Mouse (Mus musculus): ENCODE results near the gene Xrcc1.
A peak's percentile ranks its signal among the peaks of the same experiment; 100 is the strongest.

The Xrcc1 gene

DNA sequence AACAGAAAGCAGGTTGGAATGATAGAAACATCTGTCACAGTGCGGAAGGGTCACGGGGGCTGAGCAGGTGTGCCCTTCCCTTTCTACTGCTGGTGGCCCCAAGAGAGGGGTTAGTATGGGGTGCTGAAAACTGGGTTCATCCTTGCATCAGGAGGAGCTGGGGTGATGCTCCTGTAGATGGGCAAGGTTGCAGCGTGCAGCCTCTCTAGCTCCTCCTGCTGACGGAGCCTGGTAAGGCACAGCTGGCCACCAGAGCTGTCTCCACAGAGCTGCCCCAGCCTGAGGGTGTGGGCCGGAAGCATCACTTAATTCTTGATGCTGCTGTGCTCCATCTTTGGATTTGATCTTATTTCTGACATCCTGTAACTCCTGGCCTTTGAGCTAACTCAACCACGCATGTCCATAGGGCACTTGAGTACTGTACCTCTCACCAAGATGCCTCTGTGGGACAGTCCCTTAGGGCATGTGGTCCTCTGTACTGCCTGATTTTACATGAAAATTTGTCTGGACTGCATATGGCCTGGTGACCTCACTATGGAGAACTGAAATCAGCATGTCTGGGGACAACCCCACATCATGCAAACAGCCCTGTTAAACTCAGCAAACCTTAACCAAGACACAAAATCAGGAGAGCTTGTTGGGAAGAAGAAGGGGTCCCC lies 18.6 kb downstream of the Xrcc1 start:
- DNase-seq (ENCODE audit: low spot score in 2 of 2) = peak in 1 of 2 experiments; percentile 63

- DNase-seq (ENCODE audit: low spot score in 2 of 2) = no peak
These were observed 19.5 kb downstream of the Xrcc1 start for GRCm38 (mm10) chr7:24565627-24566026.

GRCm38 (mm10) chr7:24566206-24566605 lies 20.1 kb downstream of the Xrcc1 start:
- DNase-seq (ENCODE audit: low spot score in 2 of 2) = no peak

DNA sequence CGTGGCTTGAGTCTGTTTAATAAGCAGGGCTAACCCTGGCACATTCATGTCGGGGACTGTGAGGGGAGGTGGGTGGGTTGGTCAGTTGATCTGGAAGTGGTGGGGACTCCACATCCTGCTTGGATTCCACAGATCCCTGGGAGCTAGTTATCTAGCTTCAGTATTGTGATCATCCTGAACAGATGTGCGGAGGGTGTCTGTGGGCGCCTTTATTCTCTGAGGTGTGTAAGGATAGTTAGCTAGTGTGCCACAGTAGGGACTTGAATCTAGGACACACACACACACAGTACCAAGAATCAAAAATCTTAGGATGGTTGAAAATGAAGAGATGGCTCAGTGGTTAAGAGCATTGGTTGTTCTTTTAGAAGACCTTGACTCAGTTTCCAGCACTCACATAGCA lies 22.4 kb downstream of the Xrcc1 start:
- no peak for DNase-seq (ENCODE audit: low spot score in 2 of 2)

DNA sequence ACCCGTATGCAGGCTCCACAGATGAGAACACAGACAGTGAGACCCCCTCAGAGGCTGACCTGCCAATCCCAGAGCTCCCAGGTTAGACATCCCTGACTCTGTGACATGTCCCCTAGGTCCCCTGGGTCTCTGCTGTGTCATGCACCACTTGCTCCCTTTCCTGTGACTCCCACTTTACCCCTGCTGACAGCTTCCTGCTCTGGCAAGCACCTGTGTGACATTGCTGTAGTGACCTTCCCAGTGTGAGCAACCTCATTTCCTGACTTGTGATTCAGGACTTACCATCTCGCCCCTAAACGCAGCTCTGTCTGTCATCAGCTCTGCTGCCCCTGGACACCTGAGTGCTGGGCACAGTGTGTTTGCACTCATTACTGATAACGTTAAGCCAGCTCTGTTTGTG lies 25.0 kb downstream of the Xrcc1 start:
- no peak for DNase-seq (ENCODE audit: low spot score in 2 of 2)

DNA sequence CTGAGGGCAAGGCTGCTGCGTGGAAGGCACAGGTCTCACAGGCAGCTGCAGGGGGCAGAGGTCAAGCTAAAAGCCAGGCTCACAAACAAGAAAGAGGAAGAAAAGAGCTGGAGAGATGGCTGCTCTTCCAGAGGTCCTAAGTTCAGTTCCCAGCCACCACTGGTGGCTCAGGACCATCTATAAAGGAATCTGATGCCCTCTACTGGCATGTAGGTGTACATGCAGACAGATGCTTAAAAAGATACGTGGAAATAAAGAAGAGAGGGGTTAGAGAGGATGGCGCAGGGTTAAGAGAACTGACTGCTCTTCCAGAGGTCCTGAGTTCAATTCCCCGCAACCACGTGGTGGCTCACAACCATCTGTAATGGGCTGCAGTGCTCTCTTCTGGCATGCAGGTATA lies 26.4 kb downstream of the Xrcc1 start:
- DNase-seq (ENCODE audit: low spot score in 2 of 2) = no peak

GRCm38 (mm10) chr7:24574224-24574796 lies 28.2 kb downstream of the Xrcc1 start:
- no peak for DNase-seq (ENCODE audit: low spot score in 2 of 2)

- no peak for DNase-seq (ENCODE audit: low spot score in 2 of 2)
These were observed 31.7 kb downstream of the Xrcc1 start for GRCm38 (mm10) chr7:24577811-24578210.

- no peak for DNase-seq (ENCODE audit: low spot score in 2 of 2)
These were observed 38.8 kb downstream of the Xrcc1 start for GRCm38 (mm10) chr7:24584876-24585275.

DNA sequence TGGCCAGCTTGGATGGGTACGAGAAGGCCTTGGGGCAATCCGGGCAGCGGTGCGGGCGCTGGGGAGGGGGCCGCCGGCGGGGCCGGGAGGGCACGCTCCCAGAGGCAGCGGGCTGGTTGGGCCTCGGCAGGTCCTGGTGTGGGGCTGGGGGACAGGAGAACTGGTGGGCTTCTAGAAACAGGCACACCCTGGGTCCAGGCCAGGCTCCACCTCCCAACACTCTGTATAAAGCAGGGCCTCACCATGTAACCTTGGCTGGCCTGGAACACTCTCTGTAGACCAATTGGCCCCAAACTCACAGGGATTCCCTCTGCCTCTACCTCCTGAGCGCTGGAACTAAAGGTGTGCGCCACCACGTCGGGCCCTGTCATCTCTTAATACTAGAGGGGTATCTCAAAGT lies 39.9 kb downstream of the Xrcc1 start:
- DNase-seq (ENCODE audit: low spot score in 2 of 2) = no peak

DNA sequence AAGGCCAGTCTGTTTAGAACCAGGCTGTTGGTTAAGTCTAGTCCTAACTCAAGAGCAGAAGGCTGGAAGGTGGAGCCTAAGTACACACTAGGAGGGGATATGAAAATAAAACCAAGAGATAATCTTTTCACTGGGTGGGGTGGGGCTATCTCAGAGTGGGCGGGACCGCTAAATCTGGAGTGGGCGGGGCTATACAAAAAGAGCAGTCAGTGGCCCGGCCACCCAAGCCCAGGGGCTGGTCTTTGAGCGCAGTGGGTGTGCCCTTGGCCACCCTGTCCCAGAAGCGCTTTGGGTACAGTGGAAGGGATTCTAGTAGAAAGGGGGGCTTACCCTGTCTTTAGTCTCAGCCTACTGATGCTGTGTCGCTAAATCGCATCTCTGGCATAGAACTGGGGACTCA lies 40.7 kb downstream of the Xrcc1 start:
- no peak for DNase-seq (ENCODE audit: low spot score in 2 of 2)

DNA sequence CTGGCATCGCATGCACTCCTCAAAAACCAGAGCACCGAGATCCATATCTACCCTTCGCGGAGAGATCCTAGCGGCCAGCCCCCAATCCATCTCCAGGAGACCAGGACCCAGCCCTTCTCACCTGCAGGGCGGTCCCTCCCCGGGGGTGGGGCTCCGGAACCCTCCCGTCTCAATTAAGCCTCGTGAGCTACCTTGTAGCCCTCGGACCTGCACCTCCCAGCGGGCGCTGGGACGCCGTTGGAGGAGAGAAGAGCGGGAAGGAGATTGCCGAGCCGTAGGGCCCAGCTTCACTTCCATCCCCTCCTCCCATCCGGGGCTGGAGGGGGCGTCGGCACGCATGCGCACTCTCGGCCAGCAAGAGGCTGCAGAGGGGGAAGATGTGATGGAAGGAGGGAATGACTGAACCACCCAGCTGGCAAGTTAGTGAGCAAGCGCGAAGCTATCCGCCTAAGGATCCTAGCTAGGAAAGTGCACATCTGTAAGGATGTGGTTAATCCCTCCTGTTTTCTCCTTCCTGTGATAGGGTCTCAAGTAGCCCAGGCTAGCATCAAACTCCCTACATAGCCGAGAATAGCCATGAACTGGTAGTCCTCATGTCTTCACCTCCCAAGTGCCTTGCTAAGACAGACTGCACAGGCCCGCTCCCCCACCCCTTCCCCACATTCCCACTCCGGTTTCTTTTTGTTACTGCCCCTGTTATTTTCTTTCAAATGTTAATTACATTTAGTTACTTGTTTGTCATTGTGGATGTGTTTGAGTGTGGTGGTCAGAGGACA lies 41.4 kb downstream of the Xrcc1 start, which contains the start of the genes Ethe1 and Zfp575:
Gene Ethe1, plus strand, starts transcription at position 214 of the 776 bp plus-strand sequence.
Gene Zfp575, minus strand, starts transcription at position 312 of the 776 bp plus-strand sequence.
- peak; percentile 91 to 93 for DNase-seq (ENCODE audit: low spot score in 2 of 2)

DNA sequence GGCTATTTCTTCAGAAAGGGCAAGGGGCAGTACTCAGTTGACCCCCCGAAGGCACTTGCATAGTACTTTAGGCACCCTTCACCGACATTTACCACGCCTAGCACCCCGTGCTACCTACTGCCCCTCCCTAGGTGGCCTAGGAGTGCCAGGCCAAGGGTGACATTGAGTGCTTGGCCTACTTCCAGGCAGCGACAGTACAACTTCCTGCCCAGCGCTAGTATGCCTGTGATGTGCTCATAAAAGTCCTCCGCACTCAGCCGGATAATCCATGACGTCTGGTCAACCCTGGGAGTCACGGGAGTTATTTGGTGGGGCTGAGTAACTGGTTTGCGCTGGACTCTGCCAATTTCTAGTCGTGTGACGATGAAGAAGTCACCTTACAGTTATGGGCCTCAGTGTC lies 42.2 kb downstream of the Xrcc1 start:
- DNase-seq (ENCODE audit: low spot score in 2 of 2) = no peak

- DNase-seq (ENCODE audit: low spot score in 2 of 2) = no peak
These were observed 45.6 kb downstream of the Xrcc1 start for GRCm38 (mm10) chr7:24591735-24592134.

GRCm38 (mm10) chr7:24592163-24592562 lies 46.1 kb downstream of the Xrcc1 start:
- no peak for DNase-seq (ENCODE audit: low spot score in 2 of 2)

DNA sequence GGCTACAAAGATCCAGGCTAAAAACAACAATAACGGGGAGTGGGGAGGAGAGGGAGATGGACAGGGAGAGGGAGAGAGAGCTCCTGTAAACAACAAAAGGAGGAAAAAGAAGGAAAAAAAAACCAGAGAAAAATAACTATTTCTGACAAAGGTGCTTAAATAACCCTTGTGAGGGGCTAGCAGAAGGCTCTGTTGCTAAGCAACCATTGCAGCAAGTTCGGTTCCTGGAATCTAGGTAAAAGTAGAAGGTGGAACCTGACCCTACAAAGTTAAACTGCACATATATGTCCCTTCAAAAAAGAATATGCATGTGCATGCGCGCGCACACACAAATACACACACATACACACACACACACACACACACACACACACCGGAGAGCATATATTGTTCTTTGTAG lies 46.7 kb downstream of the Xrcc1 start:
- DNase-seq (ENCODE audit: low spot score in 2 of 2) = no peak

DNA sequence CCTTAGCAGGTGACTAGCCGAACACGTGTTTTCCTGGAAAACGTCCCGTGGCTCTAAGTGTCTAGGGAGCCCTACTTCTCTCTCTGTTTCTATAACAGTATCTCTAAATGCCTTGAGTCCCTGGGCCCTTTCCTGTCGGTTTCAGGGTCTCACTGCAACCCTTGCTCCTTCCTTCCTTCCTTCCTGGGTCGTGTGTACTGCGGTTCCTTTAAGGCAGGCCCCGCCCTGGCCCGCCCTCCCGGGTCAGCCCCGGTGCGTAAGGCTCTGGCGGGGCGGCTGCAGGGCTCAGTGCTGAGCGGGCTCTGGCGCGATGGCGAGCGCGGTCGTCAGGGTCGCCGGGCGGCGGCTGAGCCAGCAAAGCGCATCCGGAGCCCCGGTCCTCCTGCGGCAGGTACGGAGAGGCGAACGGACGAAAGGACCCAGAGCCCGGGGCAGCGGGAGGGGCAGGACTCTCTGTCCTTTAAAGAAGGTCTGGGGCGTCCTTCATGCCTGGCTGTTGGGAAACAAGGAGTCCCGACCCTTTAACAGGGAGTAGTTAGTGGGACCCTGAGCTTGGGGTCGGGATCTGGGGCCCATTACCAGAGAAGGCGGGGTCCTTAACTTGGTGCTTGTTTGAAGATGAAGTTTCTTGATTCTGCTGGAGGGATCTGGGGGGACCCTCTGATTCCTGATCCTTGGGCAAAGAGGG lies 47.7 kb downstream of the Xrcc1 start:
- DNase-seq (ENCODE audit: low spot score in 2 of 2) = peak; percentile 63 to 70

DNA sequence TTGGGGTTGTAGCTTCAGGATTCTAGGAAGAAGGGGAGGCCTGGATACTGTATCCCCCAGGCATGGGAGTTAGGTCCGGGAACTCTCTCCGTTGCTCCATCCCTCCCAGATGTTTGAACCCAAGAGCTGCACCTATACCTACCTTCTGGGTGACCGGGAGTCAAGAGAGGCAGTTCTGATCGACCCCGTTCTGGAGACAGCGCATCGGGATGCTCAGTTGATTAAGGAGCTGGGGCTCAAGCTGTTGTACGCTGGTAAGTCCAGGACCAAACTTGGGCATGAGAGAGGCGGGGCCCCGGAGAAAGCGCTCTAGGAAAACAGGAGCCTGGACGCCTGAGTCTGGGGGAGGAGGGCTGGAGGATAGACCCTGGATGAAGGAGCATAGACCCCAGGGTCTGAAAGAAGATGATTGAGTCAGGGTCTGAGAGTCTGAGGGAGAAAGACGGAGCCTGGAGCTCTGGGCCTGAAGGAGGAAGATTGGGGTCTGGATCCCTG lies 48.3 kb downstream of the Xrcc1 start:
- no peak for DNase-seq (ENCODE audit: low spot score in 2 of 2)

- DNase-seq (ENCODE audit: low spot score in 2 of 2) = no peak
These were observed 49.4 kb downstream of the Xrcc1 start for GRCm38 (mm10) chr7:24595464-24595863.

- no peak for DNase-seq (ENCODE audit: low spot score in 2 of 2)
These were observed 52.0 kb downstream of the Xrcc1 start for GRCm38 (mm10) chr7:24598121-24598520.

GRCm38 (mm10) chr7:24599211-24600067 lies 53.4 kb downstream of the Xrcc1 start:
- DNase-seq (ENCODE audit: low spot score in 2 of 2) = no peak
